Mouse (Mus musculus) thymus, postnatal 10 days (tissue): ENCODE results near the gene Eif2ak3.
A peak's percentile ranks its signal among the peaks of the same experiment; 100 is the strongest.

Experiments used
- DNase-seq, 2 experiments: peaks; one replicate each; pipeline ENCODE4 v3.0.0; 2021; ENCODE audit warnings: low spot score in 2 of 2

Eif2ak3 gene

DNA sequence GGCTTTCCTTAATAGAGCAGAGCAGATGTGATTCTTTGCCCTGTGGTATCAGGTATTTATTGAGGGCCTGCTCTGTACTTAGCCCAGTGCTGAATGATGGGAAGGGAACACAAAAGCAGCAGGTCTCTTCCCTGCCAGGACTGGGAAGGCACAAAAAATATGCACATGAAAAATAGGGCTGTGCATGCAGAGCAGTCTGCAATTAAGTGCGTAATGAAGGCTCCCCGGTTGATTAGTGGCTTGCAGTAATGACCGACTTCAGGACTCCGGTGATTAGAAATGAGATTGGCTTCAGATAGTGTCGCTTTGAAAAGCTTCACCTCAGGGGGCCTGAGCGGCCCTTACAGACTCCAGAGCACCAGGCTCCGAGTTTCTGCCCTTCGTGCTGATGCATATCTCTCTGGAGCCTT lies 55.3 kb downstream of the Eif2ak3 start:
- DNase-seq, result no peak

GRCm38 (mm10) chr6:70903689-70904088 lies 59.4 kb downstream of the Eif2ak3 start:
- DNase-seq, result no peak

- DNase-seq, result no peak
Measured at GRCm38 (mm10) chr6:70909572-70909971, 65.3 kb downstream of the Eif2ak3 start.

- no peak for DNase-seq
Measured at GRCm38 (mm10) chr6:70910285-70910684, 66.0 kb downstream of the Eif2ak3 start.

DNA sequence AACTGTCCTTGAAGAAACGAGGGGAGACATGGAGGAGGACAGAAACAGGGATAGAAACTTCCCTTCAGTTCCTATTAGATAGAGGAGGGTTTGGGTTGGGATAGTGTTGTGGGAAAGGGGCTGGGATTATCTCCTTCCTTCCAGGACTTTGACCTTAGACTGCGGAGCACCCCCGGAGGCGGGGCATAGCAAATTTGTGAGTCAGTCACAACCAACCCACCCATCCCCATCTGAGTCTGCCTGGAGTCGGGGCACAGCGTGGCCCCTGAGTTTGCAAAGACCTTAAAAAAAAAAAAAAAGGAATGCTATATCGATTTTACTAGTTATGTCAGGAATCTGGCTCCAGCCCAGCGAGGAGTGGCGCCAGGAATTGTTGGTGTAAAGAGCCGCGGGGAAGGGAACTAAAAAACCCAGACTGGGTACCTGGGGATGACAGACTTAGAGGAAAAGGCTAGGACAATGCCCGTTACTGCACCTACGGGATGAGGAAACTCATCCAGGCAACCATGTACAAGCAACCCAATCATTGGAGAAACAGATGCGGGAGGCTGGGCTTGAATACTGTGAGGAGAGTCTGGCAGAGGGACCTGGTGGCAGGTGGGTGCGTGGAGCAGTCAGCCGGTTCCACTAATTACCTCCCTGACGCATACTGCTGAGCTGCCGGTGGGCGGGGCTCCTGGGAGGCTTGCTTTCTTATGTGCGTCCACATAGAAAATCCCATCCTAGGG lies 67.5 kb downstream of the Eif2ak3 start:
- DNase-seq, result no peak

- no peak for DNase-seq
Measured at GRCm38 (mm10) chr6:70912396-70912765, 68.1 kb downstream of the Eif2ak3 start.

- no peak for DNase-seq
Measured at GRCm38 (mm10) chr6:70918827-70919226, 74.5 kb downstream of the Eif2ak3 start, which contains the start of gene Tex37. Tex37 (minus strand) TSS chr6:70918927.

GRCm38 (mm10) chr6:70921274-70922074 lies 77.2 kb downstream of the Eif2ak3 start:
- DNase-seq, result peak in 1 of 2 experiments; percentile 25

DNA sequence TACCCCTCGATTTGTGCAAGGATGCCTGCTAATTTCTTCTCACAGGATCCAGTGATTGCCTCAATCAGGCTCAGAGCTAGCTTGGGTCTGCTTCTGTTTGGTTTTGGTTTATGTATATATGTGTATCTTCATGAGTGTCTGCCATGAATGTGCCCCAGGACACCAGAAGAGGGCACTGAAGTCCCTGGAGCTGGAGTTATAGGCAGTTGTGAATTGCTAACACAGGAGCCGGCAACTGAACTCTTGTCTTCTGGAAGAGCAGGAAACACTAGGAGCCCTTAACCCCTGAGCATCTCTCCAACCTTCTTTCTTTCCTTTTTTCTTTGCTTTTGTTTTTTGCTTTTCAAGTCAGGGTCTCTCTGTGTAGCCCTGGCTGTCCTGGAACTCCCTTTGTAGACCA lies 87.5 kb downstream of the Eif2ak3 start:
- DNase-seq, result no peak

DNA sequence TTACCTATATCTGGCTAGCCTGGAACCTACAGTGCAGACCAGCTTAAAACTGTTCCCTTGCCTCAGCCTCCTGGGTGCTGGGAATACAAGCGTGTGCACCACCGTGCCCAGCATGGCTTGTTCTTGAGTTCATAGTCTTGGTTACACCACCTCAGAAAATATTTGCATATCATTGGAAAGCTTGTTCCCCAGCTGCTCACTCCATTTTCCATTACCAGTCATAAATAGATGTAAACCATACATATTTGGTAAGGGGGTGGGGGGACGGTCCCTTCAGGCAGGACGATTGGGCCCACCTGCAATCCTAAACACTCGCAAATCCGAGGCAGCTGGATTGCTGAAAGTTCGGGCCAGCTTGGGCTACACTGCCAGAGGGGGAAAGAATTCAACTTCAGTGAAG lies 109.0 kb downstream of the Eif2ak3 start:
- DNase-seq, result no peak

- DNase-seq, result no peak
Measured at GRCm38 (mm10) chr6:70954040-70954439, 109.7 kb downstream of the Eif2ak3 start.
